Mouse (Mus musculus) bone marrow macrophage, adult 2 months (primary cell): ENCODE data around the gene Zap70.

Experiments used
- CTCF ChIP-seq: IDR thresholded peaks from 2 replicates; pipeline ENCODE4 v1.5.1; 2012; ENCODE audit warnings: low read depth, mild to moderate bottlenecking, low read length, moderate library complexity
- POLR2A ChIP-seq: IDR thresholded peaks from 2 replicates; pipeline ENCODE4 v1.6.1; 2012; ENCODE audit warnings: mild to moderate bottlenecking, low read depth, low read length, borderline replicate concordance

GRCm38 (mm10) chr1:36804259-36804658 lies 42.7 kb downstream of the Zap70 start:
- TF ChIP-seq POLR2A (no peak), CTCF (no peak)
